Mouse (Mus musculus) heart, adult 2 months (tissue): ENCODE data around the gene Dusp14.

ENCODE experiments used
- CTCF ChIP-seq: fragments of 200-600 bp; IDR thresholded peaks from 2 replicates; pipeline ENCODE4 v1.8.1; 2022; ENCODE audit warnings: antibody characterized with exemption, mild to moderate bottlenecking, moderate library complexity
- POLR2A ChIP-seq: fragments of 200-500 bp; IDR thresholded peaks from 2 replicates; pipeline ENCODE4 v1.6.1; 2011; ENCODE audit warnings: mild to moderate bottlenecking, low read depth, low read length, control low read depth; ENCODE audit not compliant: insufficient read depth

DNA sequence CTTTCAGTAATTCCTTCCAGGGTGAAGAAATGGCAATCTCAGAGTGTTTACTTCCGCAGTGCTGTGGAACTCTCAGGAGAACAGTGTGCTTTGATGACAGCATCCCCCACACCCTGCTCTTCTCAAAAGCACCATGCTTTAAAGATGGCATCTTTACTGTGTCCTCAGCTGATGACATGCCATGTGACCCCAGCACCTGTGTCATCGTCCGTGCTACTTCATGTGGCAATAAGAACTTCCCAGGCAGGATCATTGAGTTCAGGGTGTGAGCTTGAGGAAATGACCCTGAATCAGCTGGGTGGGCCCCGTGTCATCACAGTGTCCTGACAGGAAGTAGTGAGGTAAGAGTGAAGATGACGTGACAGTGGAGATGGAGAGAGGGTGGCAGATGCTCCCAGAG lies 36.5 kb downstream of the Dusp14 start:
- TF ChIP-seq POLR2A (no peak), CTCF (no peak)
